Mouse (Mus musculus) right cerebral cortex, adult 18-20 months (tissue): ENCODE data around the gene D630003M21Rik.

Experiments
- DNase-seq: peaks from one replicate; pipeline ENCODE4 v3.0.0; 2022; ENCODE audit warnings: mixed read lengths

Gene D630003M21Rik

GRCm38 (mm10) chr2:158161761-158162160, 67.3 kb downstream of the D630003M21Rik start:
- no peak for DNase-seq

GRCm38 (mm10) chr2:158159376-158160235, 69.4 kb downstream of the D630003M21Rik start:
- DNase-seq = no peak

- DNase-seq = no peak
These were observed 71.4 kb downstream of the D630003M21Rik start for GRCm38 (mm10) chr2:158157654-158158053.

DNA sequence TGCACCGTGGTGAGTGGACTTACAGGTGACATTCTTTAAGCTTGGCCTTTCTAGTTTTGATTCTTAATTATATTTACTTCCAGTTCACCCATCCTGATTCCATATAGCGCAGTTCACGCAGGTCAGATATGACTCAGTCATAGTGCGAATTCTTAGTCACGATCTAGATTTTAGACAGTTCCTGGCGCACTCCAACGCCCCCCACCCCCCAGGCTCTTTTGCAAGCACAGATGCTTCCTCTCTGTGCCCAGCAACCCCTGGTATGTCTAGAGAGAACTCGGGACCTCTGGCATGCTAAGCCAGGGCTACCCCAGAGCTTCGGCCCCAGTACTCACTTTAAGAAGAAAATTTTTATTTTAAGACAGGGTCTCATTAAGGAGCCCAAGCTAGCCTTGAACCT, 72.5 kb downstream of the D630003M21Rik start:
- no peak for DNase-seq

DNA sequence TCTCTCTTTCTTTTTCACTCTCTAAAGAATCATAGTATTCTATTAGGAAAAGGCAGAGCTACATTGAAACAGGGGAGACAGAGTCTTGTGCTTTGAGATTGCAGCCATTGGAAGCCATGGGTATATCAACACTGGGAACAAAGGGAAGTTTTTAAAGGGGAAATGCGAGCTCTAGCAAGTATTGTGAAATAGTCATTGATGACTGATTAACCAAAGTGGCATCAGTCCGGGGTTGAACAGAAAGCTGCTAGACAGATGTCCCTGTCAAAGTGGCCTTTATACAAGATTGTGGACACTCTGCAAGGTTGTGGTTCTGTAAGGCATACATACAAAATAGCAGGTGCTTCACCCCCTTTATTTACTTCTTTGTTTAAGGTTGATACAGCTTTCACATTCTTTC, 73.4 kb downstream of the D630003M21Rik start:
- DNase-seq = no peak

DNA sequence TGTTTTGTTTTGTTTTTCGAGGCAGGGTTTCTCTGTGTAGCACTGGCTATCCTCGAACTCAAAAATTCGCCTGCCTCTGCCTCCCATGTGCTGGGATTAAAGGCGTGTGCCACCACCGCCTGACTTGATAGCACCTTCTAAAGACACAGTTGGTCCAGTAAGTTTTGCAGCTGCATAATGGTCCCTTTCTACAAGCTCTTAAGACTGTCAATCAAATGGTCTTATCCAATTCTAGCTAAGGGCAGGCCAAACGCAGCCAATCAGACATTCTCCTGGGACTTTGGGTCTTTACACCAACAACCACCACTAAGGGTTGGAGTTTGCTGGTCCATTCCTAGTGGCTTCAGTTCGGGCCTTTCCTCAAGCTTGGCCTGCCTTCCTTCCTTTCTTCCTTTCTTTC, 73.9 kb downstream of the D630003M21Rik start:
- no peak for DNase-seq

DNA sequence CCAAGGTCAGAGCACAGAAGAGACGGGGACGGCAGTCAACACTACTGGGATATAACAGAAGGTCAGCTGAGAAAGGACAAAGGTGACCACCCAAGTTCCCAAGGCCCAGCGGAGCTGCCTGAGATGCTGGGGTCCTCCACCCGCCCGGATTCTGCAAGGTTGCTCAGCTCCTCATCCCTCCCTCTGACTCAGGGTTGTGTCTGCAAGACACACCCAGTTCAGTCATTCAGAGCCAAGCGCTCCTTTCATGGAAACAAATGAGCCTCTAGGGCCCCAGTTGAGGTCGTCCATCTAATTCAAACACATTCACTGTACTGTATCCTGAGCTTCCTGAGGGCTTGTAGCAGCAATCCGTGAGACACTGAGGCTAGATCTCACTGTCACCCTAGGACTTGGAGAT, 74.4 kb downstream of the D630003M21Rik start:
- DNase-seq = no peak

DNA sequence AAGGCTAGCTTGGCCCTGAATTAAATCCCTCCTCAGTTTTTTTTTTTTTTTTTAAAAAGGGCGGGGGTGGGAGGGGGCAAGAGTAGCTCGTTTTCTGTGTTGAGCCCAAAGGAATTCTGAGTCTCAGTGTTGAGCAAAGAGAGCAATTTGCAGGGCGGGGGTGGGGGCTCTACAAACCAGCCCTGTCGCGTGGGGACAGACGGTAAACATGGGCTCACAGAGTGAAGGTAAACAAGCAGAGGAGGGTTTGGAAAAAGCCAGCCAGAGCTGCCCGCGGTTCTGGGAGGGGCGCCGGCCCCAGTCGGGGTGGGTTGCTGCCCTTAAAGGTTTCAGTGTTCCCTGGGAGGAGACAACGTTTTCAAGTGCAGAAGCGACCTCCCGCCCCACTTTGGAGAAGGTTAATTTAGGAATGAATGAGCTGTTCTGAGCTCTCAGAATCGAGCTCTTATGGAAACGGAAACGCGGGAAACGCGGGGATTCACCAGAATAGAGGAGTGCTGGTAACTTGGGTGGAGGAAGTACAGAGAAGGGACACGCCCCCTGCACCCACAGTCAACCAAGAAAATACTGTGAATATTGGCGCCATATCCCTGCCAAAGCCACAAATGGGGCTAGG, 75.2 kb downstream of the D630003M21Rik start:
- DNase-seq = no peak

GRCm38 (mm10) chr2:158152685-158153309, 76.2 kb downstream of the D630003M21Rik start:
- DNase-seq = no peak

DNA sequence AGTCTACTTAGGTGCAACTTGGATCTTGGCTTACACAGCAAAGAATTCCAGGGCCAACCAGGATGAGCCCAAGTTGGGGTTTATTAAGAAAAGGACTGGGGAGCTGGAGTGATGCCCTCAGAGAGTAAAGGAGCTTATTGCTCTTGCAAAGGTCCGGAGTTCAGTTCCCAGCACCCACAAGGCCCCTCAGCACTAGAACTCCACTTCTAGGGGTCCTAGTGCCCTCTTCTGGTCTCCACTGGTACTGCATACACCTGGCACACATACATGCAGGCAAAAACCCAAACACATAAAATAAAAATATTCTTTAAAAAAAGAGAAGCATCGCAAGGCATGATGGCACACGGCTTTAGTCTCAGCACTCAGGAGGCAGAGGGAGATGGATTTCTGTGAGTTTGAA, 77.9 kb downstream of the D630003M21Rik start:
- no peak for DNase-seq

- DNase-seq = no peak
These were observed 82.1 kb downstream of the D630003M21Rik start for GRCm38 (mm10) chr2:158146971-158147370.

DNA sequence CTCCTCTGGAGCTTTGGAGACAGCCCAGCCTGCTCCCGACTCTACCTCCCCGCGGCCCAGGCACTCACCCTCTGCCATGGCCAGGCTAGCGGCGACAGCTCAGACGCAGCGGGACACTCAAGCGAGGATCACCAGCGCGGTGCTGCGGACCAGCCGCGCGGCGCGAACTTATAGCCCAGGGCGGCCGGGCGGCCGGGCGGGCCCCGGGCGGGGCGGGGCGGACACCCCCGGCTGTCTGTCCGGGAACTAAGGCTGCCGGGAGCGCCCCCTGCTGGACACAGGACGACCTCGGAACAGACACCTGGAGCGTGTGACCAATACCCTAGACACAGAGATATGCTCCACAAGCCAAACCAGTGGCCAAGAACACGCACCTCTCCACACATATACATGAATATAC, 82.8 kb downstream of the D630003M21Rik start, which contains the start of gene Tgm2:
Gene Tgm2, minus strand, starts transcription at position 214 of the 400 bp plus-strand sequence.
- peak; percentile 56 for DNase-seq

GRCm38 (mm10) chr2:158145528-158146065, 83.4 kb downstream of the D630003M21Rik start:
- no peak for DNase-seq

GRCm38 (mm10) chr2:158144750-158145527, 84.1 kb downstream of the D630003M21Rik start:
- no peak for DNase-seq

DNA sequence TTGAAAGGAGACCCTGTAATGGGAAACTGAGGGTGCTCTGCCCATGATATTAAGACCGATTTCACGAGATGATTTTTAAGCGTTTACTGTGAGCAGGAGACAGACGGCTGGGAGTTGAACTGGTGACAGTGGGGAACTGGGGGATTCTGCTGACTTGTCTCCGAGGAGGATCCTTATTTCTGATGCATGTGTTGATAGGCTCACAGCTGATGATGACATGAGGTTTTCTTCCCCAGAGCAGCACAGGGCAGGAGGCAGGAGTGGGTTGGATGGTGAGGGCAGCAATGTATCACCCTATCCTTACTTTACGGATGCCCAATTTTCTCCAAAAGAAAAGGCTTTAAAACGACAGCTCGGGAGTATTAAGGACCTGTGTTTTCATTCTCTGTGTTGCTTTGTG, 84.8 kb downstream of the D630003M21Rik start:
- DNase-seq = no peak

DNA sequence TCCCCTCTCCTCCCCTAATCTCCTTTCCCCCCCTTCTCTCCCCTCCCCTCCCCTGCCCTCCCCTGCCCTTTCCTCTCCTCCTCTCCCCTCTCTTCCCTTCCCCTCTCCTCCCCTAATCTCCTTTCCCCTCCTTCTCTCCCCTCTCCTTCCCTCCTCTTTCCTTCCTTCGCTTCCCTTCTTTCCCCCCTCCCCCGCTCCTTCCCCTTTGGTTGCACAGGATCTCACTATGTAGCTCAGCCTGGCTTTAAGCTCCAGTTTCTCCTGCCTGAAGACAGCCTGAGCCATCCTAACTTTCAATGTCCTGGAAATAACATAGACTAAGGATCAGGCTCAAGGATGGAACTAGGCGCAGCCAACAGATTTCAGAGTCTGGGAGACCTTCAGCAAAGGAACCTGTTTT, 85.2 kb downstream of the D630003M21Rik start:
- no peak for DNase-seq

- DNase-seq = no peak
These were observed 86.0 kb downstream of the D630003M21Rik start for GRCm38 (mm10) chr2:158142981-158143380.

- no peak for DNase-seq
These were observed 87.2 kb downstream of the D630003M21Rik start for GRCm38 (mm10) chr2:158141690-158142440.

GRCm38 (mm10) chr2:158141271-158141670, 87.8 kb downstream of the D630003M21Rik start:
- no peak for DNase-seq

- DNase-seq = no peak
These were observed 88.4 kb downstream of the D630003M21Rik start for GRCm38 (mm10) chr2:158140664-158141063.

GRCm38 (mm10) chr2:158139628-158140027, 89.4 kb downstream of the D630003M21Rik start:
- DNase-seq = peak; percentile 55

DNA sequence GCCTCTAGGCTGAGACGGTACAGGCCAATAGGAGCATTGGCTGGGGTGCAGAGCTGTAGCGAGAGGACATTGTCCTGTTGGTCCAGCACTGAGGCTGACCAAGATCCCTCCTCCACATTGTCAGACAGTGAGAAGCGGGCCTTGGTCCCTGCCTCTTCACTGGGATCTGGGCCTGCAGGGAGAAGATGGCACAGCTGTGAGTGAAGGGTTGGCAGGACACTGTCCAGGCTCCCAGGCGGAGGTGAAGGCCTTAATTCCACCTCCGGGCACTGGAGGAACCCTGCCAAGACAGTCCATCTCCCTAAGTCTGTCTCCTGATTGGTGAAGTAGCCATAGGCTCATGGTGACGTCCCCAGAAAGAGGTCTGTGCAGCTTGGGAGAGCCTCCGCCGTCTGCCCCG, 90.2 kb downstream of the D630003M21Rik start:
- no peak for DNase-seq
